Mouse (Mus musculus): Measurements from ENCODE around the gene Lhb. TPM values are rescaled to one million over a fixed set of nuclear protein-coding genes. Genes with fewer than 3 reads are reported as not detected.
"Not testable (repeated sequence)": the region's sequence is repeated elsewhere in the genome, so short reads cannot be mapped to it uniquely, and the experiment has no call there.

Gene Lhb
- polyA plus RNA-seq, 1 experiment from 2014 or later = 0.14 TPM

- no peaks in the 10 kb centered on the region for H3K27me3 ChIP-seq
- ATAC-seq (no peak), DNase-seq (ENCODE audit: low read depth, low spot score) (no peak)
- no peak for TF ChIP-seq CTCF (IDR thresholded peaks at IDR 0.05)
- ChIA-PET CTCF (interaction anchor here (0.7 to 1.4 kb wide), 5 partner anchors 8 to 108 kb away, joined by 3 to 6 read pairs (median 3); partner anchors contain the start of genes Gys1 and Ruvbl2), POLR2A (interaction anchor here (1.3 kb wide), 1 partner anchor 15 kb away, joined by 3 read pairs; no protein-coding TSS in a partner anchor)
- in situ Hi-C loops (cut with MboI; ENCODE audit: low pct_unique_long_range_greater_than_20kb) = no loop called here
Observed at GRCm38 (mm10) chr7:45451344-45451982, 30.8 kb downstream of the Lhb start.

- ATAC-seq (no peak), DNase-seq (ENCODE audit: low read depth, low spot score) (no peak)
- in situ Hi-C loops (cut with MboI; ENCODE audit: low pct_unique_long_range_greater_than_20kb) = no loop called here
- TF ChIP-seq CTCF (IDR thresholded peaks at IDR 0.05) = no peak
- H3K27me3 ChIP-seq = no peaks in the 10 kb centered on the region
- CTCF ChIA-PET = interaction anchor here (3.4 kb wide), 1 partner anchor 21 kb away, joined by 10 read pairs; the partner anchor contains the start of gene Gys1
- POLR2A ChIA-PET = interaction anchor here (0.6 kb wide), 1 partner anchor 12 kb away, joined by 4 read pairs; the partner anchor contains the start of gene Bax
Observed at GRCm38 (mm10) chr7:45454971-45455370, 34.4 kb downstream of the Lhb start.

GRCm38 (mm10) chr7:45455932-45456696 lies 35.5 kb downstream of the Lhb start:
- DNase-seq (ENCODE audit: low read depth, low spot score) = no peak
- ChIA-PET POLR2A (interaction anchor here (0.7 to 1.4 kb wide), 5 partner anchors 9 to 69 kb away, joined by 3 to 4 read pairs (median 3); no protein-coding TSS in a partner anchor), CTCF (interaction anchor here (1.9 to 3.4 kb wide), 4 partner anchors 8 to 22 kb away, joined by 6 to 11 read pairs (median 9); partner anchors contain the start of genes Bax and Gys1)
- H3K27me3 ChIP-seq = no peaks in the 10 kb centered on the region
- in situ Hi-C loops (cut with MboI; ENCODE audit: low pct_unique_long_range_greater_than_20kb) = no loop called here
- no peak for ATAC-seq
- no peak for TF ChIP-seq CTCF (IDR thresholded peaks at IDR 0.05)

- ChIA-PET POLR2A (interaction anchor here (0.7 to 1.7 kb wide), 6 partner anchors 9 to 69 kb away, joined by 3 to 7 read pairs (median 4); partner anchors contain the start of gene Bax), CTCF (interaction anchor here (1.9 to 3.4 kb wide), 4 partner anchors 9 to 22 kb away, joined by 6 to 11 read pairs (median 9); partner anchors contain the start of genes Bax and Gys1)
- no peak for TF ChIP-seq CTCF (IDR thresholded peaks at IDR 0.05)
- H3K27me3 ChIP-seq = no peaks in the 10 kb centered on the region
- ATAC-seq (peak; percentile 9), DNase-seq (ENCODE audit: low read depth, low spot score) (no peak)
- in situ Hi-C loops (cut with MboI; ENCODE audit: low pct_unique_long_range_greater_than_20kb) = no loop called here
Observed at GRCm38 (mm10) chr7:45456721-45457203, 36.1 kb downstream of the Lhb start.

- DNase-seq (ENCODE audit: low read depth, low spot score) (no peak), ATAC-seq (peak; percentile 17)
- no peaks in the 10 kb centered on the region for H3K27me3 ChIP-seq
- in situ Hi-C loops (cut with MboI; ENCODE audit: low pct_unique_long_range_greater_than_20kb) = no loop called here
- CTCF ChIA-PET = interaction anchor here (1.9 to 3.4 kb wide), 4 partner anchors 8 to 23 kb away, joined by 6 to 11 read pairs (median 9); partner anchors contain the start of genes Bax and Gys1
- POLR2A ChIA-PET = interaction anchor here (1.2 to 1.7 kb wide), 3 partner anchors 9 to 21 kb away, joined by 3 to 7 read pairs (median 4); partner anchors contain the start of gene Bax
- no peak for TF ChIP-seq CTCF (IDR thresholded peaks at IDR 0.05)
Observed at GRCm38 (mm10) chr7:45457204-45458060, 36.8 kb downstream of the Lhb start.

GRCm38 (mm10) chr7:45458748-45459563 lies 38.3 kb downstream of the Lhb start:
- no peaks in the 10 kb centered on the region for H3K27me3 ChIP-seq
- in situ Hi-C loops (cut with MboI; ENCODE audit: low pct_unique_long_range_greater_than_20kb) = no loop called here
- no peak for DNase-seq (ENCODE audit: low read depth, low spot score)
- CTCF ChIA-PET = no interaction called here
- no peak for TF ChIP-seq CTCF (IDR thresholded peaks at IDR 0.05)
- POLR2A ChIA-PET = no interaction called here
- ATAC-seq = no peak

GRCm38 (mm10) chr7:45459564-45460140 lies 39.0 kb downstream of the Lhb start, which contains the start of gene Ftl1:
Ftl1 (minus strand) TSS chr7:45459884.
- in situ Hi-C loops (cut with MboI; ENCODE audit: low pct_unique_long_range_greater_than_20kb); POLR2A ChIA-PET; H3K27me3 ChIP-seq: not testable (repeated sequence)
- DNase-seq (ENCODE audit: low read depth, low spot score) = peak; percentile 88
- ATAC-seq = peak; percentile 77
- CTCF ChIA-PET = interaction anchor here (0.7 kb wide), 1 partner anchor 223 kb away, joined by 3 read pairs; no protein-coding TSS in a partner anchor

GRCm38 (mm10) chr7:45460377-45460776 lies 39.8 kb downstream of the Lhb start:
- no peak for DNase-seq (ENCODE audit: low read depth, low spot score)
- TF ChIP-seq CTCF (IDR thresholded peaks at IDR 0.05) = no peak
- CTCF ChIA-PET = interaction anchor here (0.7 kb wide), 1 partner anchor 222 kb away, joined by 3 read pairs; no protein-coding TSS in a partner anchor
- H3K27me3 ChIP-seq = no peaks in the 10 kb centered on the region
- POLR2A ChIA-PET = no interaction called here
- no peak for ATAC-seq
- in situ Hi-C loops (cut with MboI; ENCODE audit: low pct_unique_long_range_greater_than_20kb) = no loop called here

GRCm38 (mm10) chr7:45460860-45461314 lies 40.3 kb downstream of the Lhb start:
- H3K27me3 ChIP-seq = no peaks in the 10 kb centered on the region
- CTCF ChIA-PET = no interaction called here
- in situ Hi-C loops (cut with MboI; ENCODE audit: low pct_unique_long_range_greater_than_20kb) = no loop called here
- ATAC-seq (peak; percentile 24), DNase-seq (ENCODE audit: low read depth, low spot score) (peak; percentile 78)
- POLR2A ChIA-PET = no interaction called here
- TF ChIP-seq CTCF (IDR thresholded peaks at IDR 0.05) = no peak
